ENCODE assay signal across 25 mouse cellular contexts in the genomic region with DNA sequence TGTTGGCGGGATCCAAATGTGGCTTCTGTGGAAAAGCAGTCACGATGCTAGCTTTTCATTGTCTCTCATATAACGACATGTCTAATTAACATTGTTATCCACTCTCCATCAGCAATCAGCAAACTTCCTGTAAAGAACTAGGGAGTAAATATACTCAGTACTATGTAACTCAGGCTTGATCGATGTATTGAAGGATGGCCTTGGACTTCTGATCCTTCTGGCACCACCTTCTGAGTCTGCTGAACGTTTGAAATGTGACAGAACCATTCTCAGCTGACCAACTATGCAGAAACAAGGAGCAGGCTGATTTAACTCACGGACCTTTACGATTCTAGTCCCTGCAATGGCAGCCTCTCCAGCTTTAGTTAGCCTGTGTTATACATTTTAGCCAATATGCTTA. TPM values are rescaled to one million over a fixed set of nuclear protein-coding genes. Genes with fewer than 3 reads are reported as not detected.
DNase-seq lines count a peak whose midpoint lies in the region; ATAC-seq and TF ChIP-seq lines count a peak whose summit lies in the region.
"Had no signal": no experiment of that assay in that cellular context is flagged by ENCODE, and none has a peak within 500 bp of the region (broad histone marks: within the 10 kb centered on the region; RNA-seq: fewer than 3 reads in every experiment).

No protein-coding gene starts in this region.

- H3K9ac ChIP-seq in intestine, embryonic 16.5 days (ENCODE audit: low read depth, low read length): no peak overlapping the region
- no peak overlapping the region for H3K9ac ChIP-seq in intestine, embryonic 15.5 days
- no peak overlapping the region for H3K9ac ChIP-seq in liver, postnatal 0 days (replicated peaks)
- H3K9ac ChIP-seq in liver, embryonic 11.5 days (ENCODE audit: low read depth, low read length): no peak overlapping the region
- H3K9ac ChIP-seq: embryonic facial prominence, embryonic 13.5 days; embryonic facial prominence, embryonic 15.5 days had no signal

- TF ChIP-seq POLR2A in small intestine, adult 2 months (IDR thresholded peaks at IDR 0.05; ENCODE audit: low read depth, low read length): no peak

- H3K27me3 ChIP-seq in intestine, embryonic 16.5 days (replicated peaks; ENCODE audit: control insufficient read depth, insufficient read depth, low read length): no peaks in the 10 kb centered on the region
- H3K27me3 ChIP-seq in intestine, embryonic 15.5 days (replicated peaks): no peaks in the 10 kb centered on the region
- H3K27me3 ChIP-seq in liver, postnatal 0 days (ENCODE audit: insufficient read depth, low read length): no peaks in the 10 kb centered on the region
- no peaks in the 10 kb centered on the region for H3K27me3 ChIP-seq in liver, embryonic 11.5 days (replicated peaks; ENCODE audit: control insufficient read depth, insufficient read depth, low read length)
- no peaks in the 10 kb centered on the region for H3K27me3 ChIP-seq in small intestine, adult 2 months (ENCODE audit: control insufficient read depth, insufficient read depth, low read length)
- H3K27me3 ChIP-seq: embryonic facial prominence, embryonic 13.5 days; embryonic facial prominence, embryonic 15.5 days had no signal

- DNase-seq in liver, postnatal 0 days: peak; percentile 31
- DNase-seq in liver, embryonic 11.5 days (ENCODE audit: low spot score): no peak
- DNase-seq in lung, adult 18-20 months: no peak
- DNase-seq: adrenal gland, postnatal 10 days; adrenal gland, postnatal 25 days; cerebellum, adult 11 months; cerebellum, adult 18-20 months; cerebellum, adult 8-10 months; cerebellum, adult 9-11 months; cerebellum, postnatal 14 days; cerebellum, postnatal 36 days; embryo, embryonic 11 days had no signal

- 0 out of 2 replicates have a peak, but pooled peaks have one; percentile 21 for TF ChIP-seq EP300 in liver, postnatal 0 days (IDR thresholded peaks at IDR 0.05; ENCODE audit: low read depth)

- no peaks in the 10 kb centered on the region for H3K9me3 ChIP-seq in intestine, embryonic 16.5 days (ENCODE audit: control insufficient read depth, low read length)
- no peaks in the 10 kb centered on the region for H3K9me3 ChIP-seq in intestine, embryonic 15.5 days
- no peaks in the 10 kb centered on the region for H3K9me3 ChIP-seq in liver, postnatal 0 days (ENCODE audit: low read length)
- H3K9me3 ChIP-seq in liver, embryonic 11.5 days (ENCODE audit: control insufficient read depth, low read length): no peaks in the 10 kb centered on the region
- H3K9me3 ChIP-seq: embryonic facial prominence, embryonic 13.5 days; embryonic facial prominence, embryonic 15.5 days; forebrain, embryonic 10.5 days had no signal

- no peak overlapping the region for H3K4me3 ChIP-seq in intestine, embryonic 16.5 days (ENCODE audit: low read length)
- no peak overlapping the region for H3K4me3 ChIP-seq in intestine, embryonic 15.5 days (replicated peaks)
- H3K4me3 ChIP-seq in liver, postnatal 0 days (ENCODE audit: low read depth, low read length): no peak overlapping the region
- no peak overlapping the region for H3K4me3 ChIP-seq in liver, embryonic 11.5 days (ENCODE audit: low read depth, low read length)
- H3K4me3 ChIP-seq in small intestine, adult 2 months (ENCODE audit: low read depth, low read length): no peak overlapping the region
- H3K4me3 ChIP-seq: embryonic facial prominence, embryonic 13.5 days; embryonic facial prominence, embryonic 15.5 days; erythroblast, embryonic 14.5 days; forebrain, embryonic 10.5 days had no signal

- H3K4me1 ChIP-seq in intestine, embryonic 16.5 days (ENCODE audit: control insufficient read depth, insufficient read depth, low read length): peaks cover 6% of the 10 kb centered on the region; the same call in 1 of the 2 replicates
- H3K4me1 ChIP-seq in intestine, embryonic 15.5 days (replicated peaks): no peaks in the 10 kb centered on the region; the same call in 1 of the 2 replicates
- peaks cover 8% of the 10 kb centered on the region for H3K4me1 ChIP-seq in liver, postnatal 0 days (ENCODE audit: insufficient read depth)
- H3K4me1 ChIP-seq in liver, embryonic 11.5 days (replicated peaks; ENCODE audit: control insufficient read depth, insufficient read depth, low read length): no peaks in the 10 kb centered on the region
- H3K4me1 ChIP-seq in small intestine, adult 2 months (ENCODE audit: control insufficient read depth, insufficient read depth, insufficient read length, low read length): peaks cover 11% of the 10 kb centered on the region; the same call in 1 of the 2 replicates
- H3K4me1 ChIP-seq: embryonic facial prominence, embryonic 13.5 days; embryonic facial prominence, embryonic 15.5 days had no signal

- no peaks in the 10 kb centered on the region for H3K36me3 ChIP-seq in intestine, embryonic 16.5 days (ENCODE audit: control insufficient read depth, insufficient read depth, low read length)
- H3K36me3 ChIP-seq in intestine, embryonic 15.5 days: no peaks in the 10 kb centered on the region
- no peaks in the 10 kb centered on the region for H3K36me3 ChIP-seq in liver, postnatal 0 days (replicated peaks; ENCODE audit: insufficient read depth, low read length)
- no peaks in the 10 kb centered on the region for H3K36me3 ChIP-seq in liver, embryonic 11.5 days (ENCODE audit: control insufficient read depth, insufficient read depth, low read length)
- no peaks in the 10 kb centered on the region for H3K36me3 ChIP-seq in small intestine, adult 2 months (ENCODE audit: control insufficient read depth, insufficient read depth, low read length)
- H3K36me3 ChIP-seq: embryonic facial prominence, embryonic 13.5 days; embryonic facial prominence, embryonic 15.5 days; forebrain, embryonic 10.5 days had no signal

- H3K27ac ChIP-seq in intestine, embryonic 16.5 days (ENCODE audit: low read length): no peak overlapping the region
- no peak overlapping the region for H3K27ac ChIP-seq in intestine, embryonic 15.5 days
- peak overlapping the region; percentile 78; the same call in 1 of the 2 replicates for H3K27ac ChIP-seq in liver, postnatal 0 days (ENCODE audit: low read depth)
- H3K27ac ChIP-seq in liver, embryonic 11.5 days (ENCODE audit: low read depth, low read length): no peak overlapping the region
- H3K27ac ChIP-seq in small intestine, adult 2 months (ENCODE audit: insufficient read depth, low read depth, low read length): peak overlapping the region; percentile 29; the same call in 1 of the 2 replicates
- H3K27ac ChIP-seq: embryonic facial prominence, embryonic 13.5 days; embryonic facial prominence, embryonic 15.5 days; forebrain, embryonic 10.5 days had no signal

- ATAC-seq in intestine, embryonic 16.5 days: 0 out of 2 replicates have a peak, but pooled peaks have one; percentile 37
- no peak for ATAC-seq in intestine, embryonic 15.5 days
- ATAC-seq in liver, postnatal 0 days: peak; percentile 56
- ATAC-seq in liver, embryonic 11.5 days (replicated peaks; ENCODE audit: low FRiP score): no peak
- ATAC-seq: forebrain, embryonic 14.5 days; forebrain, embryonic 16.5 days had no signal

- H3K4me2 ChIP-seq in intestine, embryonic 16.5 days (ENCODE audit: low read depth, low read length): no peak overlapping the region
- H3K4me2 ChIP-seq in intestine, embryonic 15.5 days (replicated peaks): no peak overlapping the region
- H3K4me2 ChIP-seq in liver, postnatal 0 days (ENCODE audit: low read depth, low read length): no peak overlapping the region
- no peak overlapping the region for H3K4me2 ChIP-seq in liver, embryonic 11.5 days
- H3K4me2 ChIP-seq: embryonic facial prominence, embryonic 13.5 days; embryonic facial prominence, embryonic 15.5 days had no signal

- no peak for TF ChIP-seq CTCF in liver, postnatal 0 days (IDR thresholded peaks at IDR 0.05; ENCODE audit: low read depth)
- no peak for TF ChIP-seq CTCF in small intestine, adult 2 months (IDR thresholded peaks at IDR 0.05; ENCODE audit: extremely low read depth, insufficient read length, insufficient replicate concordance, low read depth, low read length)

- 59% methylated on average over 7 of the region's 7 CpGs for WGBS in intestine, embryonic 16.5 days
- 61% methylated on average over 7 of the region's 7 CpGs for WGBS in intestine, embryonic 15.5 days
- WGBS in liver, postnatal 0 days (ENCODE audit: insufficient replicate concordance): 58% methylated on average over 7 of the region's 7 CpGs
- 65% methylated on average over 7 of the region's 7 CpGs for WGBS in liver, embryonic 11.5 days
- 34% methylated on average over 7 of the region's 7 CpGs for WGBS in small intestine, adult 2 months

RNA-seq across cellular contexts. Expression of gene Thnsl2, which starts 17.1 kb away (rescaled TPM):
- polyA plus RNA-seq in intestine, embryonic 16.5 days (2015; fragmentation: Nextera tagmentation; extraction: Ambion mirVana): 83.8 and 95.1 TPM in 2 replicates
- 47.4 and 49.6 TPM in 2 replicates for polyA plus RNA-seq in intestine, embryonic 15.5 days (2015; fragmentation: Nextera tagmentation; extraction: Ambion mirVana)
- polyA plus RNA-seq in liver, postnatal 0 days (2015; fragmentation: Nextera tagmentation; extraction: Ambion mirVana): 35.4 and 35.8 TPM in 2 replicates
- polyA plus RNA-seq in liver, embryonic 11.5 days (2014; fragmentation: Nextera tagmentation; extraction: Ambion mirVana): 5.8 and 7.6 TPM in 2 replicates
- polyA plus RNA-seq in small intestine, adult 2 months (2012; rRNA removed): 10.0 and 23.1 TPM in 2 replicates
- polyA plus RNA-seq: C2C12; erythroblast, embryonic 14.5 days had no signal

RNA-seq across cellular contexts. Expression of gene Fabp1, which starts 38.3 kb away (rescaled TPM):
- polyA plus RNA-seq in intestine, embryonic 16.5 days (2015; fragmentation: Nextera tagmentation; extraction: Ambion mirVana): 4,478 and 6,129 TPM in 2 replicates
- polyA plus RNA-seq in intestine, embryonic 15.5 days (2015; fragmentation: Nextera tagmentation; extraction: Ambion mirVana): 2,291 and 2,664 TPM in 2 replicates
- 6,645 and 7,607 TPM in 2 replicates for polyA plus RNA-seq in liver, postnatal 0 days (2015; fragmentation: Nextera tagmentation; extraction: Ambion mirVana)
- 59.9 and 63.9 TPM in 2 replicates for polyA plus RNA-seq in liver, embryonic 11.5 days (2014; fragmentation: Nextera tagmentation; extraction: Ambion mirVana)
- polyA plus RNA-seq in small intestine, adult 2 months (2012; rRNA removed): 100 and 118 TPM in 2 replicates
- polyA plus RNA-seq: adrenal gland, adult 2 months; brain, embryonic 14.5 days; C2C12; embryonic facial prominence, embryonic 11.5 days; embryonic facial prominence, embryonic 13.5 days; forebrain, embryonic 10.5 days; forebrain, embryonic 14.5 days; forebrain, embryonic 16.5 days had no signal

Comparison
In these comparisons a context has a peak if more than half of its experiments do, and no peak if none do; other contexts are left out.
1. ATAC-seq: peak in intestine, embryonic 16.5 days (single experiment) and liver, postnatal 0 days (single experiment); none in intestine, embryonic 15.5 days (single experiment) and liver, embryonic 11.5 days (single experiment).
2. H3K27ac ChIP-seq: peak in liver, postnatal 0 days (single experiment) and small intestine, adult 2 months (single experiment); none in intestine, embryonic 16.5 days (single experiment), intestine, embryonic 15.5 days (single experiment) and liver, embryonic 11.5 days (single experiment).
3. RNA of gene Fabp1, which starts 38.3 kb away (polyA plus RNA-seq): 6,645 to 7,607 TPM in liver, postnatal 0 days, 4,478 to 6,129 TPM in intestine, embryonic 16.5 days and 2,291 to 2,664 TPM in intestine, embryonic 15.5 days; 100 to 118 TPM in small intestine, adult 2 months and 59.9 to 63.9 TPM in liver, embryonic 11.5 days; every median in the first group is over 10 times any median in the second.